Mouse (Mus musculus) T-helper 1 cell (primary cell): ENCODE measurements at regions not wholly inside any gene's neighbourhood (a gene's known extent, or its start where the extent isn't known, plus 50 kb on each side); places are given as distances from the start of the nearest gene placed in this dataset.

Source experiments
- in situ Hi-C: fragments of 300-600 bp; cut with MboI, MseI; formaldehyde crosslinking; loops from one replicate; pipeline ENCODE4 v1.15.1; 2025; ENCODE audit warnings: high pct_unique_total_duplicates

- in situ Hi-C loops = no loop called here
Observed at GRCm38 (mm10) chr5:10495086-10495485, 248.8 kb upstream of the Gm5152 start.

- in situ Hi-C loops = no loop called here
Observed at GRCm38 (mm10) chr5:10478073-10478472, 231.7 kb upstream of the Gm5152 start.

GRCm38 (mm10) chr5:10477461-10477860 lies 231.1 kb upstream of the Gm5152 start:
- in situ Hi-C loops = no loop called here

- in situ Hi-C loops = no loop called here
Observed at GRCm38 (mm10) chr5:10446584-10446983, 200.3 kb upstream of the Gm5152 start.

GRCm38 (mm10) chr5:10417691-10418217 lies 171.4 kb upstream of the Gm5152 start:
- in situ Hi-C loops = no loop called here

- in situ Hi-C loops = no loop called here
Observed at GRCm38 (mm10) chr5:10416949-10417348, 170.6 kb upstream of the Gm5152 start.

- in situ Hi-C loops = no loop called here
Observed at GRCm38 (mm10) chr5:10414019-10414418, 167.7 kb upstream of the Gm5152 start.

GRCm38 (mm10) chr5:10393571-10393970 lies 147.2 kb upstream of the Gm5152 start:
- in situ Hi-C loops = loop anchor here (25.0 kb wide), 1 partner anchor 1694 kb away; no protein-coding TSS in a partner anchor

- in situ Hi-C loops = loop anchor here (25.0 kb wide), 1 partner anchor 1698 kb away; no protein-coding TSS in a partner anchor
Observed at GRCm38 (mm10) chr5:10388991-10389390, 142.7 kb upstream of the Gm5152 start.

GRCm38 (mm10) chr5:10352126-10352525 lies 105.8 kb upstream of the Gm5152 start:
- in situ Hi-C loops = no loop called here

GRCm38 (mm10) chr5:10320611-10321010 lies 74.3 kb upstream of the Gm5152 start:
- in situ Hi-C loops = no loop called here
